Mouse (Mus musculus) liver, adult 2 months (tissue): ENCODE measurements around the gene Psmb3.

ENCODE experiments used
- CTCF ChIP-seq: fragments of 200-500 bp; IDR thresholded peaks from 2 replicates; pipeline ENCODE4 v1.5.1; 2011; ENCODE audit warnings: low read depth, low read length, control low read depth
- POLR2A ChIP-seq: fragments of 200-500 bp; IDR thresholded peaks from 2 replicates; pipeline ENCODE4 v1.6.1; 2011; ENCODE audit warnings: low read length, control low read depth; ENCODE audit not compliant: insufficient read depth; ENCODE audit errors: extremely low read depth

DNA sequence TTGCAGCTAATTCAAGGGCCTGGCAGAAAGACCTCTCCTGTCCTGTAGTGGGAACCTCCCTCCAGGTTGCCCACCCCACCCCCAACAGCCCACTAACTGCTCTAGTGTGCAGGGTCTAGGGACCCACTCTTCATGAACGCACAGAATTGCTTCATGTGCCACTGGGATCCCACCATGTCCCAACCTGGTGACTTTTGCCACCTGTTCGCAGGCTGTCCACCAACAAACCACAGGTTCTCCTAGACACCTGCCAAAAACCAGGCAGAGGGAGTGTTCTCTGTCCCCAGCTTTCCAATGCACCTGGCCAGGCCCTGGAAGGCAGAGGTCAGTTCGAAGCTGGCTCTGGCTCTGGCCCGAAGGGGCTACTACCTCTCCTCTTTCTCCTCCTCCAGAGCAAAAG, 8.8 kb upstream of the Psmb3 start:
- TF ChIP-seq CTCF = no peak
- TF ChIP-seq POLR2A = no peak
